Mouse (Mus musculus): ENCODE results near the gene Iffo1. TPM values are rescaled to one million over a fixed set of nuclear protein-coding genes. Genes with fewer than 3 reads are reported as not detected.
A peak's percentile ranks its signal among the peaks of the same experiment; 100 is the strongest.

Iffo1 gene
- total and polyA plus RNA-seq, 3 experiments = 3.3 to 7.0 (median 6.7) TPM

DNA sequence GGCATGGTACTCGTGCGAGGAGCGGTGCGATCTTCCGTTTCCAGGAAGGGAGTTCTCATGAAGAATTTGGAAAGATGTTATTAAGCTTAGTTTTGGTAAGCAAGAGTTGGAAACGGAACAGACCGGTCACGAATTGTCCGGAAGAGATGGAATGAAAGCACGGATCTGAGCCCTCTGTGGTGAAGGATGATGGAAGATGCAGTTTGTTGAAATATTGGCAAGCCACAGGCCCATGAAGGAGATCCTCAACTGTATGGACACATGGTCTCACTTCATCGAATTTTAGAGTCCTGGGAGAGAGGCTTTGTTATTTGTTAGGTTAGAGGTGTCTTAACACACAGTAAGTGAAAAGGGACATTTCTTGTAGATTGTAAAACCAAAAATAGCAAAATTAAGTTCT is 12.6 kb upstream of the Iffo1 start:
- Histone ChIP-seq H3K27ac (ENCODE audit: insufficient read depth, low read depth) (peak overlapping the region; percentile 19; the same call in 1 of the 2 replicates), H3K27me3 (replicated peaks) (no peaks in the 10 kb centered on the region), H3K9ac (ENCODE audit: insufficient read depth, low read depth) (peak overlapping the region; percentile 85), H3K36me3 (replicated peaks in 1 of 2; ENCODE audit: control insufficient read depth in 1 of 2, insufficient read depth in 1 of 2, low read length in 1 of 2) (peaks cover 48 to 69% of the 10 kb centered on the region in 2 experiments), H3K4me1 (ENCODE audit: control insufficient read depth in 1 of 2, insufficient read depth in 2 of 2) (peaks cover 0 to 35% of the 10 kb centered on the region in 2 experiments; a peak in 2 of 4 replicates), H3K4me3 (replicated peaks in 1 of 3; ENCODE audit: low read depth in 2 of 3, low read length in 2 of 3, poor library complexity in 1 of 3) (peak overlapping the region; percentile 88 to 94 (median 93)), H3K79me2 (replicated peaks; ENCODE audit: control insufficient read depth, extremely low read depth, insufficient read depth, poor library complexity, severe bottlenecking) (peaks cover 44% of the 10 kb centered on the region), H3K9me3 (replicated peaks; ENCODE audit: low read length) (no peaks in the 10 kb centered on the region), H3K4me2 (ENCODE audit: insufficient read depth, low read depth, poor library complexity, severe bottlenecking) (peak overlapping the region; percentile 41; the same call in 1 of the 2 replicates)
- DNase-seq (ENCODE audit: extremely low read depth) = no peak
- dilution Hi-C loops (cut with MboI; ENCODE audit: extremely low pct_ligation_motif_present, extremely low pct_unique_long_range_greater_than_20kb, low sequenced_read_pairs) (no loop called here), in situ Hi-C loops (cut with MboI; ENCODE audit: low pct_ligation_motif_present, low pct_unique_long_range_greater_than_20kb, low sequenced_read_pairs) (no loop called here)
- TF ChIP-seq MYC (IDR thresholded peaks at IDR 0.05; ENCODE audit: low read depth, low read length) = 0 out of 2 replicates have a peak, but pooled peaks have one; percentile 24
- no peak for TF ChIP-seq HCFC1 (IDR thresholded peaks at IDR 0.05; ENCODE audit: low read depth, low read length)
- no peak for TF ChIP-seq EP300 (IDR thresholded peaks at IDR 0.05; ENCODE audit: low read length)
- no peak for TF ChIP-seq POLR2A (IDR thresholded peaks at IDR 0.05; ENCODE audit: low read depth, low read length)
- TF ChIP-seq RCOR1 (conservative IDR thresholded peaks at IDR 0.05; ENCODE audit: low read depth, low read length) = no peak
- no peak for TF ChIP-seq IRF4 (IDR thresholded peaks at IDR 0.05; ENCODE audit: low read depth, low read length)
- no peak for TF ChIP-seq NELFE (IDR thresholded peaks at IDR 0.05; ENCODE audit: low read depth, low read length)
- TF ChIP-seq ZMIZ1 (IDR thresholded peaks at IDR 0.05; ENCODE audit: low read depth, low read length) = no peak
- TF ChIP-seq PAX5 (IDR thresholded peaks at IDR 0.05; ENCODE audit: low read length) = no peak
- TF ChIP-seq BHLHE40 (IDR thresholded peaks at IDR 0.05; ENCODE audit: low read depth, low read length) = no peak
- no peak for TF ChIP-seq GABPA (IDR thresholded peaks at IDR 0.05; ENCODE audit: insufficient replicate concordance, low read depth, low read length)
- no peak for TF ChIP-seq ETS1 (conservative IDR thresholded peaks at IDR 0.05; ENCODE audit: low read depth, low read length)
- no peak for TF ChIP-seq USF2 (conservative IDR thresholded peaks at IDR 0.05; ENCODE audit: low read depth, low read length)
- no peak for TF ChIP-seq UBTF (IDR thresholded peaks at IDR 0.05; ENCODE audit: low read depth, low read length)
- TF ChIP-seq ELF1 (IDR thresholded peaks at IDR 0.05; ENCODE audit: low read depth, low read length) = no peak
- TF ChIP-seq RAD21 (IDR thresholded peaks at IDR 0.05; ENCODE audit: low read depth, low read length) = no peak
- 0 out of 2 replicates have a peak, but pooled peaks have one; percentile 28 for TF ChIP-seq KAT2A (IDR thresholded peaks at IDR 0.05; ENCODE audit: insufficient replicate concordance, low read length)
- peak; percentile 64 for TF ChIP-seq SIN3A (IDR thresholded peaks at IDR 0.05; ENCODE audit: low read length)
- no peak for TF ChIP-seq MEF2A (IDR thresholded peaks at IDR 0.05; ENCODE audit: borderline replicate concordance, low read depth, low read length)
- TF ChIP-seq JUN (IDR thresholded peaks at IDR 0.05; ENCODE audit: insufficient read depth, low read depth, low read length) = no peak
- no peak for TF ChIP-seq POLR2AphosphoS2 (IDR thresholded peaks at IDR 0.05; ENCODE audit: low read depth, low read length)
